Mouse (Mus musculus): ENCODE data around the gene Tstd2.

- TF ChIP-seq CTCF (IDR thresholded peaks at IDR 0.05; ENCODE audit: control insufficient read depth, insufficient read depth, low read length), result no peak
- no peak for TF ChIP-seq POLR2A (IDR thresholded peaks at IDR 0.05; ENCODE audit: borderline replicate concordance, control insufficient read depth, low read depth, low read length)
Measured at GRCm38 (mm10) chr4:46087852-46088251, 50.6 kb downstream of the Tstd2 start.

Data from bone marrow, adult 2 months (tissue).